Mouse (Mus musculus) cerebellum, adult 2 months (tissue): ENCODE measurements around the gene Cnot11. TPM values are rescaled to one million over a fixed set of nuclear protein-coding genes. Genes with fewer than 3 reads are reported as not detected.

ENCODE experiments used
- DNase-seq, 2 experiments: peaks; one replicate each; pipeline ENCODE4 v3.0.0; 2021
- H3K27ac ChIP-seq: fragments of 200-500 bp; 2 replicates; pipeline ENCODE4 v1.5.1; 2012; ENCODE audit warnings: low read length, control low read depth, inconsistent platforms; ENCODE audit not compliant: insufficient read depth
- H3K27me3 ChIP-seq: fragments of 200-500 bp; 2 replicates; pipeline ENCODE4 v1.6.1; 2012; ENCODE audit warnings: inconsistent platforms, mild to moderate bottlenecking, low read length, moderate library complexity; ENCODE audit not compliant: control insufficient read depth, insufficient read depth
- H3K4me1 ChIP-seq: fragments of 200-500 bp; 2 replicates; pipeline ENCODE4 v1.6.1; 2011; ENCODE audit warnings: low read length; ENCODE audit not compliant: control insufficient read depth, insufficient read depth
- H3K4me3 ChIP-seq: fragments of 200-500 bp; replicated peaks from 2 replicates; pipeline ENCODE3; 2011; ENCODE audit warnings: mild to moderate bottlenecking, low read depth, low read length, control low read depth; ENCODE audit not compliant: insufficient read depth
- CTCF ChIP-seq: fragments of 200-500 bp; IDR thresholded peaks from 2 replicates; pipeline ENCODE4 v1.5.1; 2011; ENCODE audit warnings: low read depth, mild to moderate bottlenecking, control low read depth, low read length, moderate library complexity, borderline replicate concordance; ENCODE audit not compliant: insufficient read depth
- POLR2A ChIP-seq: fragments of 200-500 bp; IDR thresholded peaks from 2 replicates; pipeline ENCODE4 v1.6.1; 2011; ENCODE audit warnings: low read length, control low read depth, borderline replicate concordance; ENCODE audit not compliant: insufficient read depth
- WGBS: fragments of 180-500 bp; shearing (Covaris S2); methylation state at CpG from one replicate; pipeline ENCODE4 v1.1.7; 2018; 5-methylcytosine and 5-hydroxymethylcytosine counted together
- polyA plus RNA-seq: library from polyadenylated mRNA; depleted of rRNA; stranded (reverse); fragments of >200 nt; gene quantifications from 2 replicates; pipeline ENCODE4 v1.2.3, GENCODE M21; 2012

Cnot11 gene
- polyA plus RNA-seq, 1 experiment = 21.0 TPM

- no peak overlapping the region for H3K4me3 ChIP-seq
- WGBS = 52% methylated on average over 1 of the region's 1 CpGs
- H3K27me3 ChIP-seq = no peaks in the 10 kb centered on the region
- H3K27ac ChIP-seq = no peak overlapping the region
- H3K4me1 ChIP-seq = no peaks in the 10 kb centered on the region
- TF ChIP-seq POLR2A (no peak), CTCF (no peak)
- no peak for DNase-seq
Measured at GRCm38 (mm10) chr1:39561920-39562319, 27.1 kb downstream of the Cnot11 start.

GRCm38 (mm10) chr1:39563161-39563560 is 28.4 kb downstream of the Cnot11 start:
- no peaks in the 10 kb centered on the region for H3K4me1 ChIP-seq
- H3K4me3 ChIP-seq = no peak overlapping the region
- no peak overlapping the region for H3K27ac ChIP-seq
- no peak for DNase-seq
- TF ChIP-seq POLR2A (no peak), CTCF (no peak)
- H3K27me3 ChIP-seq = no peaks in the 10 kb centered on the region
- WGBS = 77% methylated on average over 7 of the region's 7 CpGs

- 35% methylated on average over 3 of the region's 3 CpGs for WGBS
- no peak for DNase-seq
- Histone ChIP-seq H3K27me3 (no peaks in the 10 kb centered on the region), H3K4me1 (no peaks in the 10 kb centered on the region), H3K4me3 (no peak overlapping the region), H3K27ac (no peak overlapping the region)
- TF ChIP-seq CTCF (no peak), POLR2A (no peak)
Measured at GRCm38 (mm10) chr1:39564603-39565002, 29.8 kb downstream of the Cnot11 start.

GRCm38 (mm10) chr1:39568079-39568478 is 33.3 kb downstream of the Cnot11 start:
- no peaks in the 10 kb centered on the region for H3K4me1 ChIP-seq
- no peak for TF ChIP-seq POLR2A
- TF ChIP-seq CTCF = no peak
- no peak for DNase-seq
- H3K4me3 ChIP-seq = no peak overlapping the region
- no peak overlapping the region for H3K27ac ChIP-seq
- H3K27me3 ChIP-seq = no peaks in the 10 kb centered on the region

GRCm38 (mm10) chr1:39571653-39572052 is 36.9 kb downstream of the Cnot11 start:
- Histone ChIP-seq H3K4me3 (no peak overlapping the region), H3K27ac (no peak overlapping the region), H3K4me1 (peaks cover 4% of the 10 kb centered on the region; the same call in 1 of the 2 replicates), H3K27me3 (no peaks in the 10 kb centered on the region)
- DNase-seq = no peak
- WGBS = 78% methylated on average over 6 of the region's 6 CpGs
- no peak for TF ChIP-seq POLR2A

- DNase-seq = no peak
- H3K27ac ChIP-seq = no peak overlapping the region
- 93% methylated on average over 7 of the region's 7 CpGs for WGBS
- no peaks in the 10 kb centered on the region for H3K27me3 ChIP-seq
- H3K4me1 ChIP-seq = peaks cover 4% of the 10 kb centered on the region; the same call in 1 of the 2 replicates
- no peak for TF ChIP-seq CTCF
- TF ChIP-seq POLR2A = no peak
- H3K4me3 ChIP-seq = no peak overlapping the region
Measured at GRCm38 (mm10) chr1:39573890-39574289, 39.1 kb downstream of the Cnot11 start.

- WGBS = 24% methylated on average over 8 of the region's 8 CpGs
- DNase-seq = no peak
- no peak overlapping the region for H3K27ac ChIP-seq
- H3K4me3 ChIP-seq = peak overlapping the region; percentile 76
- TF ChIP-seq POLR2A = no peak
- no peak for TF ChIP-seq CTCF
- H3K27me3 ChIP-seq = no peaks in the 10 kb centered on the region
- H3K4me1 ChIP-seq = peaks cover 4% of the 10 kb centered on the region; the same call in 1 of the 2 replicates
Measured at GRCm38 (mm10) chr1:39575778-39576375, 41.1 kb downstream of the Cnot11 start.

GRCm38 (mm10) chr1:39576431-39577243 is 41.8 kb downstream of the Cnot11 start:
- H3K4me3 ChIP-seq = peak overlapping the region; percentile 76
- H3K4me1 ChIP-seq = peaks cover 4% of the 10 kb centered on the region; the same call in 1 of the 2 replicates
- DNase-seq = peak in 1 of 2 experiments; percentile 69
- WGBS = under 1% methylated on average over 87 of the region's 88 CpGs
- no peak for TF ChIP-seq CTCF
- H3K27ac ChIP-seq = peak overlapping the region; percentile 44
- H3K27me3 ChIP-seq = no peaks in the 10 kb centered on the region
